ENCODE assay signal across 13 mouse cellular contexts in the genomic region with DNA sequence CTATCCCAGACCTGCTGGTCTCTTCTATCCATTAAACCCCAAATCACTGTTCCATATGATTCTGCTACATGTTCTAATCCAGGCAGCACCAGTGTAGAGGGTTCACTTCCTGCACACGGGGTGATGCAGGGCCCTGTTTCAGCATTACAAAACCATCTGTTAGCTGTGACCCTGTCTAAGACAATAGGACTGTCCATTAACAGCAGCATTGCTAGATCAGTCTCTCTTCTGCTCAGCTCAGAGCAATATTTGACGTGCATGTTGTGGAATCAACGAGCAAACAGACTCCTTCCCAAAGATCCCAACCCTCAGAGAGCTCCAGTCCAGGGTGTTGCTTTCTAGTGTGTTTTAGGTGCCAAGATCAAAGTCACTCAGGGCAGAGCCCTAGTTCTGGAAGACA. TPM values are rescaled to one million over a fixed set of nuclear protein-coding genes. Genes with fewer than 3 reads are reported as not detected.
A peak's percentile ranks its signal among the peaks of the same experiment; 100 is the strongest.
DNase-seq lines count a peak whose midpoint lies in the region; ATAC-seq lines count a peak whose summit lies in the region.
"Had no signal": no experiment of that assay in that cellular context is flagged by ENCODE, and none has a peak within 500 bp of the region (broad histone marks: within the 10 kb centered on the region; RNA-seq: fewer than 3 reads in every experiment).

No protein-coding gene starts in this region.

- peak overlapping the region; percentile 56; the same call in 1 of the 2 replicates for H3K27ac ChIP-seq in heart, embryonic 12.5 days (ENCODE audit: poor library complexity, severe bottlenecking)
- peak overlapping the region; percentile 55; the same call in 1 of the 2 replicates for H3K27ac ChIP-seq in kidney, embryonic 14.5 days (ENCODE audit: low read depth, low read length)
- H3K27ac ChIP-seq in lung, embryonic 16.5 days (ENCODE audit: low read length): no peak overlapping the region; the same call in 1 of the 2 replicates
- H3K27ac ChIP-seq in limb, embryonic 10.5 days: 0 out of 2 replicates have a peak overlapping the region, but pooled peaks have one; percentile 22
- H3K27ac ChIP-seq: embryonic facial prominence, embryonic 15.5 days; midbrain, embryonic 10.5 days had no signal

- DNase-seq in heart, postnatal 4 days: no peak
- DNase-seq in kidney, postnatal 10 days: no peak
- no peak for DNase-seq in lung, postnatal 10 days
- DNase-seq in limb, embryonic 10.5 days (ENCODE audit: low spot score): no peak
- DNase-seq: cerebellum, adult 18-20 months; lung, adult 2 months; thymus, postnatal 36 days had no signal

- H3K27me3 ChIP-seq in heart, embryonic 12.5 days (replicated peaks): no peaks in the 10 kb centered on the region
- no peaks in the 10 kb centered on the region for H3K27me3 ChIP-seq in kidney, embryonic 14.5 days (ENCODE audit: control insufficient read depth, insufficient read depth, low read length)
- no peaks in the 10 kb centered on the region for H3K27me3 ChIP-seq in lung, embryonic 16.5 days (ENCODE audit: control insufficient read depth, insufficient read depth, low read depth, low read length)
- H3K27me3 ChIP-seq in limb, embryonic 10.5 days (ENCODE audit: low read depth, poor library complexity, severe bottlenecking): no peaks in the 10 kb centered on the region
- H3K27me3 ChIP-seq: embryonic facial prominence, embryonic 15.5 days had no signal

- H3K4me2 ChIP-seq in heart, embryonic 12.5 days: no peak overlapping the region
- H3K4me2 ChIP-seq in kidney, embryonic 14.5 days (replicated peaks; ENCODE audit: low read depth, low read length): no peak overlapping the region
- peak overlapping the region; percentile 1 for H3K4me2 ChIP-seq in lung, embryonic 16.5 days (ENCODE audit: low read depth, low read length)
- H3K4me2 ChIP-seq: embryonic facial prominence, embryonic 15.5 days had no signal

- H3K36me3 ChIP-seq in heart, embryonic 12.5 days: no peaks in the 10 kb centered on the region
- no peaks in the 10 kb centered on the region for H3K36me3 ChIP-seq in kidney, embryonic 14.5 days (ENCODE audit: control insufficient read depth, insufficient read depth, low read length)
- no peaks in the 10 kb centered on the region for H3K36me3 ChIP-seq in lung, embryonic 16.5 days (ENCODE audit: control insufficient read depth, insufficient read depth, low read length)
- H3K36me3 ChIP-seq in limb, embryonic 10.5 days: no peaks in the 10 kb centered on the region
- H3K36me3 ChIP-seq: embryonic facial prominence, embryonic 15.5 days; midbrain, embryonic 10.5 days had no signal

- H3K4me1 ChIP-seq in heart, embryonic 12.5 days (replicated peaks): peaks cover 20% of the 10 kb centered on the region
- 0 out of 2 replicates have a peak, but pooled peaks cover 8% of the 10 kb centered on the region for H3K4me1 ChIP-seq in kidney, embryonic 14.5 days (ENCODE audit: control insufficient read depth, insufficient read depth, low read length)
- peaks cover 4% of the 10 kb centered on the region; the same call in 1 of the 2 replicates for H3K4me1 ChIP-seq in lung, embryonic 16.5 days (replicated peaks; ENCODE audit: control insufficient read depth, insufficient read depth, low read length)
- H3K4me1 ChIP-seq in limb, embryonic 10.5 days: peaks cover 3% of the 10 kb centered on the region; the same call in 1 of the 2 replicates
- H3K4me1 ChIP-seq: embryonic facial prominence, embryonic 15.5 days; midbrain, embryonic 10.5 days had no signal

- no peak for ATAC-seq in heart, embryonic 12.5 days (ENCODE audit: insufficient number of reproducible peaks, low FRiP score)
- no peak for ATAC-seq in kidney, embryonic 14.5 days (ENCODE audit: low FRiP score, low TSS enrichment)
- no peak for ATAC-seq in lung, embryonic 16.5 days (ENCODE audit: low read depth)
- no peak for ATAC-seq in activated CD4-positive, CD25-positive, alpha-beta regulatory T cell, adult 4 months

- 73% methylated on average over 3 of the region's 3 CpGs for WGBS in heart, embryonic 12.5 days
- 68% methylated on average over 3 of the region's 3 CpGs for WGBS in kidney, embryonic 14.5 days
- WGBS in lung, embryonic 16.5 days: 62% methylated on average over 3 of the region's 3 CpGs
- 80% methylated on average over 3 of the region's 3 CpGs for WGBS in limb, embryonic 10.5 days

- H3K9me3 ChIP-seq in heart, embryonic 12.5 days (replicated peaks): no peaks in the 10 kb centered on the region
- no peaks in the 10 kb centered on the region for H3K9me3 ChIP-seq in kidney, embryonic 14.5 days (ENCODE audit: control insufficient read depth, low read length)
- no peaks in the 10 kb centered on the region for H3K9me3 ChIP-seq in lung, embryonic 16.5 days (ENCODE audit: control insufficient read depth, low read length)
- no peaks in the 10 kb centered on the region for H3K9me3 ChIP-seq in limb, embryonic 10.5 days (replicated peaks)
- H3K9me3 ChIP-seq: embryonic facial prominence, embryonic 15.5 days; midbrain, embryonic 10.5 days had no signal

- no peak overlapping the region; the same call in 1 of the 2 replicates for H3K9ac ChIP-seq in heart, embryonic 12.5 days
- no peak overlapping the region for H3K9ac ChIP-seq in kidney, embryonic 14.5 days (ENCODE audit: low read depth, low read length)
- peak overlapping the region; percentile 38; the same call in 1 of the 2 replicates for H3K9ac ChIP-seq in lung, embryonic 16.5 days (ENCODE audit: low read length)
- H3K9ac ChIP-seq: embryonic facial prominence, embryonic 15.5 days had no signal

- H3K4me3 ChIP-seq in heart, embryonic 12.5 days: no peak overlapping the region
- H3K4me3 ChIP-seq in kidney, embryonic 14.5 days (ENCODE audit: low read length): no peak overlapping the region
- no peak overlapping the region for H3K4me3 ChIP-seq in lung, embryonic 16.5 days (ENCODE audit: low read length)
- no peak overlapping the region for H3K4me3 ChIP-seq in limb, embryonic 10.5 days
- H3K4me3 ChIP-seq: embryonic facial prominence, embryonic 15.5 days; midbrain, embryonic 10.5 days had no signal

RNA-seq across cellular contexts. Expression of gene Zfp366, which starts 5.0 kb away (rescaled TPM):
- polyA plus RNA-seq in heart, embryonic 12.5 days (2016; fragmentation: Nextera tagmentation; extraction: Ambion mirVana): 0.12 and 0.36 TPM in 2 replicates
- 10 to 100 TPM in 1 of 2 experiments, 1 to 10 TPM in 1; 7.2 to 10.1 TPM for total RNA-seq in heart, postnatal 4 days (2021)
- 0.83 and 1.6 TPM in 2 replicates for polyA plus RNA-seq in kidney, embryonic 14.5 days (2014; fragmentation: Nextera tagmentation; extraction: Ambion mirVana)
- 1.1 TPM in 2 replicates for polyA plus RNA-seq in lung, embryonic 16.5 days (2015; fragmentation: Nextera tagmentation; extraction: Ambion mirVana)
- 0.36 and 0.50 TPM in 2 replicates for polyA plus RNA-seq in limb, embryonic 10.5 days (2016; fragmentation: Nextera tagmentation; extraction: Ambion mirVana)
- polyA plus RNA-seq in activated CD4-positive, CD25-positive, alpha-beta regulatory T cell, adult 4 months (2017; shearing (Covaris generic)): not detected
